Mouse (Mus musculus) hindbrain, embryonic 15.5 days (tissue): ENCODE measurements around the gene Hmgcs1. TPM values are rescaled to one million over a fixed set of nuclear protein-coding genes. Genes with fewer than 3 reads are reported as not detected.

Source experiments
- ATAC-seq: fragments of 200-750 bp; cut with Nextera tagmentation; 2 replicates; pipeline ENCODE4 v1.8.0; 2017; ENCODE audit warnings: low read depth, moderate number of reproducible peaks, moderate TSS enrichment; ENCODE audit not compliant: low FRiP score
- H3K27ac ChIP-seq: fragments of 300-500 bp; sonication (generic); replicated peaks from 2 replicates; pipeline ENCODE4 v1.5.1; 2015; ENCODE audit warnings: mild to moderate bottlenecking, inconsistent platforms
- H3K27me3 ChIP-seq: fragments of 300-500 bp; sonication (generic); 2 replicates; pipeline ENCODE4 v1.6.1; 2015; ENCODE audit warnings: control low read depth, inconsistent platforms
- H3K36me3 ChIP-seq: fragments of 300-500 bp; sonication (generic); 2 replicates; pipeline ENCODE4 v1.6.1; 2015; ENCODE audit warnings: control low read depth, inconsistent platforms
- H3K4me1 ChIP-seq: fragments of 300-500 bp; sonication (generic); replicated peaks from 2 replicates; pipeline ENCODE4 v1.6.1; 2015; ENCODE audit warnings: control low read depth, inconsistent platforms
- H3K4me2 ChIP-seq: fragments of 300-500 bp; sonication (generic); 2 replicates; pipeline ENCODE4 v1.6.1; 2015; ENCODE audit warnings: moderate library complexity, mild to moderate bottlenecking, inconsistent platforms
- H3K4me3 ChIP-seq: fragments of 300-500 bp; sonication (generic); 2 replicates; pipeline ENCODE4 v1.5.1; 2015; ENCODE audit warnings: mild to moderate bottlenecking, inconsistent platforms
- H3K9ac ChIP-seq: fragments of 300-500 bp; sonication (generic); 2 replicates; pipeline ENCODE4 v1.6.1; 2015; ENCODE audit warnings: inconsistent platforms
- H3K9me3 ChIP-seq: fragments of 300-500 bp; sonication (generic); 2 replicates; pipeline ENCODE4 v1.6.1; 2016; ENCODE audit warnings: control low read depth, inconsistent platforms
- WGBS: fragments of 180-500 bp; shearing (Covaris S2); methylation state at CpG from one replicate; pipeline ENCODE4 v1.1.7; 2015; 5-methylcytosine and 5-hydroxymethylcytosine counted together
- polyA plus RNA-seq: library from polyadenylated mRNA; unstranded; fragments of >200 nt; fragmentation: Nextera tagmentation; extraction: Ambion mirVana; gene quantifications from 2 replicates; pipeline ENCODE4 v1.2.1, GENCODE M21; 2015

The Hmgcs1 gene
- polyA plus RNA-seq, 1 experiment from 2014 or later, result 514 TPM

DNA sequence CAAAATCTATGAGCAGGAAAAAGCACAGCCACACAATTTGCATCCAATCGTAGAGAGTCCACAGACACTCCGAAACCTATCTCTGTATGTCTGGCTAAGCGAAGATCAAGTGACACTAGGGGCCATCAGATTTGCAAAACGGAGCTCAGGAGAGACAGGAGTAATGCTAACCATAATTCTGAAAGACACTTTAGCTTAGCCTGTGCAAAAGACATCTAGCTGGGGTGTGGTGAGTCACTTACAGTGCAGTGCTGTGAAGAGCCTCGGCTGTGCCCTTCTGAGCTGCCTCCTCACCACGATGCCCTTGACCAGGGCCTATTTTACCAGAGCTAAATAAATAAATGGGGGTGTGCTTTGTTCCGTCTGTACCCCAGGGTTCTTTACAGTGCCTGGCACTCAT is 39.2 kb downstream of the Hmgcs1 start:
- no peaks in the 10 kb centered on the region for H3K9me3 ChIP-seq
- H3K27ac ChIP-seq, result no peak overlapping the region
- H3K4me2 ChIP-seq, result no peak overlapping the region
- no peaks in the 10 kb centered on the region for H3K36me3 ChIP-seq
- no peak overlapping the region for H3K9ac ChIP-seq
- no peaks in the 10 kb centered on the region for H3K27me3 ChIP-seq
- no peak for ATAC-seq
- H3K4me3 ChIP-seq, result no peak overlapping the region
- no peaks in the 10 kb centered on the region for H3K4me1 ChIP-seq
- WGBS, result 94% methylated on average over 7 of the region's 7 CpGs

DNA sequence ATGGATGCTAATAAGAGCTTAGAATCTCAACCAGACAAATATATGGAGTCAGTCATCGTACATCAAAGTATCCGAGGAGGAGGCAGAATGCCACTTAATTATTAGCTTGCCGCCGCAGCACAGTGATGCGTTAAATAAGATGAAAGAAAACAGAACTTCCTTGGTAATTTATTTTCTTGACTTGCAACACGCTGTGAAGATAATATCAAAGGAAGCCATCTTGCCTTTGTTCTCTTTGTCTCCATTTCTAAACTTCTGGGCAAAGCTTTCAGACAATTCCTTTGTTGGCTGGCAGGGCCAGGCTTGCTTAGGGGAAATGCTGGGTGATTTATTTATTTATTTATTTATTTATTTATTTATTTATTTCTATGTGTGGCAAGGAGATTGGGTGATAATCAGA is 41.3 kb downstream of the Hmgcs1 start:
- ATAC-seq, result no peak
- peak overlapping the region; percentile 57 for H3K27ac ChIP-seq
- H3K36me3 ChIP-seq, result no peaks in the 10 kb centered on the region
- WGBS, result 19% methylated on average over 6 of the region's 6 CpGs
- H3K27me3 ChIP-seq, result no peaks in the 10 kb centered on the region
- H3K9ac ChIP-seq, result no peak overlapping the region
- no peaks in the 10 kb centered on the region for H3K4me1 ChIP-seq
- H3K4me3 ChIP-seq, result no peak overlapping the region
- H3K9me3 ChIP-seq, result no peaks in the 10 kb centered on the region
- no peak overlapping the region for H3K4me2 ChIP-seq

DNA sequence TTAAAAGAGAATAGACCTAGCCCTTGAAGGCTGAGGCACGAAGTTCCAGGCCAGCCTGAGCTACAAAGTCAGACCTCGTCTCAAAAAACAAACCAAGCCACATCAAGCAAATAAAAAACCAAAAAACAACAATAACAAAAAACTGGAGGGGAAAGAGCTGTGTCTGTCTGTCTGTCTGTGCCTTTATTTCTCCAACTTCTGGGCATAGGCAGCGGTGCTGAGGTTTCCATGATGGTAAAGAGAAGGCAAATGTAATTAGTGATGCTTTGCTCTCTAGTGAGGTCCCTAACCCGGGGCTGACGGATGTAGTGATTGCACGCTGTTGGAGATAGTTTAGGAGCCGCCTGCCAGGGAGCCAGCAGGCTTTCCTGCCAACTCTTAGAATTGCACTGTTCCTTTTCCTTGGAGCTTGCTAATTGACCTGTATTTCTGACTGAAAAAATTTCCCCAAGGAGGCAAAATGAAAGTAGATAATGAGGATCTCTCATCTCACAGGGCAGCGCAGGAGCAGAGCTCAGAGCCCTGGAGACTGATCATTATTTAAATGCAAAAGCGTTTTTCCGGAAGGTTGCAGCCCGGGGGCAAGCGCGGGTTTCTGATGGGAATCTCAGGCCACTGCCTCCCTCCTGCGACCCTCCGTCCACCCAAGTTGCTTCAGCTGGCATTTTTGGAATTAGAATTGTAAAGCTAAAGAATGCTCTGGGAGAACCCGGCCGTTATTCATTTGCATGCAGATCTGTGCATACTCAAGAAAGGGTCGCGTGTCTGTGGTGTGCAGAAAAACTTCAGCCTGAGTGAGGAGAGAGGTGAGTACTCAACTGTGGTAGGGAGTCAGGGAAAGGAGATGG is 51.4 kb downstream of the Hmgcs1 start:
- Histone ChIP-seq H3K4me3 (peak overlapping the region; percentile 21), H3K27me3 (no peaks in the 10 kb centered on the region), H3K4me1 (peaks cover 18% of the 10 kb centered on the region), H3K36me3 (no peaks in the 10 kb centered on the region), H3K27ac (peak overlapping the region; percentile 37; the same call in 1 of the 2 replicates), H3K4me2 (peak overlapping the region; percentile 53), H3K9me3 (no peaks in the 10 kb centered on the region), H3K9ac (peak overlapping the region; percentile 6; the same call in 1 of the 2 replicates)
- 2% methylated on average over 19 of the region's 19 CpGs for WGBS
- peak; percentile 68 for ATAC-seq

DNA sequence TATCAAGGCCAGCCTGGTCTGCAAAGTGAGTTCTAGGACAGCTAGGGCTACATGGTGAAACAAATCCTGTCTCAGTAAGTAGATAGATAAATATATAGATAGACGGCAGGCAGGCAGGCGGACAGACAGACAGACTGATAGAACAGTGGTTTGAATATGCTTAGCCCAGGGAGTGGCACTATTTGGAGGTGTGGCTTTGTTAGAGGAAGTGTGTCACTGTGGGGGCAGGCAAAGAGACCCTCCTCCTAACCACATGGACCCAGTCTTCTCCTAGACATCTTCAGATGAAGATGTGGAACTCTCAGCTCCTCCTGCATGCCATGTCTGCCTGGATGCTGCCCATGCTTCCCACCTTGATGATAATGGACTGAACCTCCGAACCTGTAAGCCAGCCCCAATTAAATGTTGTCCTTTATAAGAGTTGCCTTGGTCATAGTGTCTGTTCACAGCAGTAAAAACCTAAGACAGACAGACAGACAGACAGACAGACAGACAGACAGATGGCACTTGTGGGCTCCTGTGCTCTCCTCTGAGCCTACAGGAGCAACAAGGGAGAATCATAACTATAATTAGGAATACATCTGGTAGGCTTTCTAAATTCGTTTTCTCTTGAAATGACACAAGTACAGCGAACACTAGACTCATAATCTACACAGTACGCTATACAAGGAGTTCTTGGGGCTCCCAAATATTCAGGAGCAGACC is 52.7 kb downstream of the Hmgcs1 start:
- no peak for ATAC-seq
- Histone ChIP-seq H3K4me2 (no peak overlapping the region), H3K4me1 (peaks cover 13% of the 10 kb centered on the region), H3K9me3 (no peaks in the 10 kb centered on the region), H3K4me3 (no peak overlapping the region), H3K27ac (no peak overlapping the region), H3K27me3 (no peaks in the 10 kb centered on the region), H3K36me3 (no peaks in the 10 kb centered on the region), H3K9ac (no peak overlapping the region)
- 90% methylated on average over 6 of the region's 6 CpGs for WGBS

DNA sequence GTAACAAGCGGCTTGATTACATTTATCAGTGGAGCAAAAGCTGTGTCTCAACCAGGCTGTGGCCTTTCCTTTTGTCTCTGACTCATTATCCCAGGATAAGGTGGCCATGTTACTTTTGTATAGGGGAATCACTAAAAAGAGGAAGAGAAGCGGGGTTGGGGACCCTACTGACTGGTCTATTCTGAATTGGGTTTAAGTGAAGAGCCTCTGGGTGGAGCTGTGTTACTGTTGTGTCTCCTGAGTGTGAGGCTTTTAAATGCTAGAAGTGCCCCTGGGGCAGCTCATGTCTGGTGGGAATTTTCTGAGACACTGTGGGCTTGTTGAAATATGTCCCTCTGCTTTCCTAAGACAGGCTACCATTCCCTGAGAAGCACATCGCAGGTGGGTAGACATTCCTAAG is 53.3 kb downstream of the Hmgcs1 start:
- H3K4me1 ChIP-seq, result peaks cover 13% of the 10 kb centered on the region

DNA sequence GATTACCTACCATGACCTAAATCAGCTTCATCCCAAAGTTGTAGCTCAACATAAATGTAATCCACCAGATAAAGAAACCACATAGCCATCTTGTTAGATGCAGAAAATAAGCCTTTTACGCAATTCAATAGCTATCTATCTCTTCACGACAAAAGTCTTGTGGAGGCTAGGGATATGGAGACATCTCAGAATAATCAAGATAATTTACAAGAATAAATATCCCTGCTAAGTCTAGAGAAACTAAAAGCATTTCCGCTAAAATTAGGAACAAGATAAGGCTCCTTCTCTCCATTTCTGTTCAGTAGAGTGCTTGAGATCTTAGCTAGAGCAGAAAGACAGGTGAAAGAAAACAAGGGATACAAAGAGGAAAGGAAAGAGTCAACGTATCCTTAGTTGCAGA is 56.8 kb downstream of the Hmgcs1 start:
- no peak for ATAC-seq

More for the DNA sequence above, 53.3 kb downstream of the Hmgcs1 start:
- H3K36me3 ChIP-seq, result no peaks in the 10 kb centered on the region
- no peak for ATAC-seq
- no peak overlapping the region for H3K4me3 ChIP-seq
- no peak overlapping the region for H3K4me2 ChIP-seq
- H3K9me3 ChIP-seq, result no peaks in the 10 kb centered on the region
- H3K9ac ChIP-seq, result no peak overlapping the region
- H3K27me3 ChIP-seq, result no peaks in the 10 kb centered on the region
- no peak overlapping the region for H3K27ac ChIP-seq
- WGBS, result 83% methylated on average over 3 of the region's 3 CpGs

DNA sequence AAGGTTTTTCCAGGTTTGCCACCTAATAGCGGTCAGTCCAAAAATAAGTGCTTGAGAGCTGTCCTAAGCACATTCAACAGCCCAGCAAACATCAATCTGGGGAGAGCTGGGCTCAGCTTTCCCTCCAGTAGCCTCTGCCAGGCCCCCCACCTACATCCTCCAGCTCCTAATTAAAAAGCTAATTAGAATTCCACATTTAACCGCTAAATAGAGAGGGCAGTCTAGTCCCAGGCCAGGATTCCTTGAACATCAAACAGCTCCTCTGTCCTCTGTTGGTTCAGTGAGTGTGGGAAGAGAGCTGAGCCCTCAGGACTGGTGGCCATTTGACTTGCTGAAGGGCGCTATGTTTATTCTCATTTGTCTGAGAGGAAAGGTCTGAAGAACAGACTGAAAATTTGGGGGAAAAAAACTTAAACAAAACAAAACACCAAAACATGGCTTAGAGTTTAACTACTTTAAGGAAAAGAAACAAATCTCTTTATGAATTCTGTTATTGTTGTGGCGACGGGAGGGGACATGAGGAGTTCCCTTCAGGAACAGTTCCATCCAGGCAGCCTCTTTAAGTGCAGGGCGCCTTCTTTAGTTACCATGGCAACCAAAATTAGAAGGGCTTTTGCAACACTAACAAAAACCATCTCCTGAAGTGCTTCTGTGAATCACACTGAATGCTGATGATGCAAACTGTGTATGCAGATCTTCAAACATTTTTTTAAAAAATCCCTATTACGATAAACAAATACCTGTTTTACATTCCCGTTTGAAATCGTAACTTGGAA is 63.9 kb downstream of the Hmgcs1 start:
- H3K27ac ChIP-seq, result peak overlapping the region; percentile 54
- H3K4me1 ChIP-seq, result peaks cover 31% of the 10 kb centered on the region
- peak overlapping the region; percentile 74 for H3K4me3 ChIP-seq
- H3K36me3 ChIP-seq, result no peaks in the 10 kb centered on the region
- no peak overlapping the region for H3K9ac ChIP-seq
- no peaks in the 10 kb centered on the region for H3K9me3 ChIP-seq
- ATAC-seq, result peak; percentile 33; the same call in 1 of the 2 replicates
- no peaks in the 10 kb centered on the region for H3K27me3 ChIP-seq
- peak overlapping the region; percentile 95 for H3K4me2 ChIP-seq
- 40% methylated on average over 9 of the region's 9 CpGs for WGBS

More for the DNA sequence above, 56.8 kb downstream of the Hmgcs1 start:
- WGBS, result 91% methylated on average over 4 of the region's 4 CpGs
- Histone ChIP-seq H3K4me3 (no peak overlapping the region), H3K9me3 (no peaks in the 10 kb centered on the region), H3K4me2 (no peak overlapping the region), H3K9ac (no peak overlapping the region), H3K27ac (no peak overlapping the region), H3K27me3 (no peaks in the 10 kb centered on the region), H3K36me3 (no peaks in the 10 kb centered on the region), H3K4me1 (peaks cover 6% of the 10 kb centered on the region)

DNA sequence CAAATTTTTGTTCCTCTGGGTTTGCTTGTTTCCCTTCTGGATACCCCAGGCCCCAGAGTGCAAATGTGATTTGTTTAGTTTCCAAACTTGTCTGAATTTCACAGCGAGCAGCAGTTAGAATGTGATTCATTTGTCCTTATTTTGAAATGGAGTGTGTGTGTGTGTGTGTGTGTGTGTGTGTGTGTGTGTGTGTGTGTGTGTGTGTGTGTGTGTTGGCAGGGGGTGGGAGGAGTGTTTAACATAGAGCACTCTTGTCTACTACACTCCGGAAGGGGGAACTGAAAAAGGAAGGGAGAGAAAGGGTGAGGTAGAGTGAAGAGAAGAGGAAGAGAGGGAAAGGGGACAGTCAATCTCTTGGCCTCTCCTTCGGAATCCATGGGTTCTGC is 64.4 kb downstream of the Hmgcs1 start:
- peaks cover 31% of the 10 kb centered on the region for H3K4me1 ChIP-seq

DNA sequence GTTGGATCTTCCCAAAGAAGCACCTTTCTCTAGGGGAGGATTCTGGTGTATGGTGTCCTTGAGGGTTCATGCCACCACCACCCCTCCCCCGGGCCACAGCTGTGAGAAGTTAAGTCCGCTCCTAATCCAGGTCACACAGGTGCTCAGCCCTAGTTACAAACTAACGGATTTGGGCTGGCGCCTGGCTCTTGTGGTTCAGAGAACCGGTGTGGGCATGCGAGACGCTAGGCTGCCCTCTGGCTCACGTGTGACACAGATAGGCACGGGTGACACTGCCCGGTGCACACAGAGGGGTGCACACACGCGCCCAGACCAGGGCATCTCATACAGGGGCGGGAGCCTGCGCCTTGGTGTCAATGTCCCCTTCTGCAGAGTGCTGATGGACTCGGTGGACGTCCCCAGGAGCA is 65.0 kb downstream of the Hmgcs1 start:
- ATAC-seq, result peak; percentile 67
- peak overlapping the region; percentile 88 for H3K9ac ChIP-seq
- no peaks in the 10 kb centered on the region for H3K9me3 ChIP-seq
- H3K4me3 ChIP-seq, result peak overlapping the region; percentile 74
- peak overlapping the region; percentile 89 for H3K27ac ChIP-seq
- no peaks in the 10 kb centered on the region for H3K36me3 ChIP-seq
- H3K4me2 ChIP-seq, result peak overlapping the region; percentile 95
- H3K27me3 ChIP-seq, result no peaks in the 10 kb centered on the region
- peaks cover 31% of the 10 kb centered on the region for H3K4me1 ChIP-seq
- 2% methylated on average over 16 of the region's 16 CpGs for WGBS

More for the DNA sequence above, 64.4 kb downstream of the Hmgcs1 start:
- H3K4me2 ChIP-seq, result peak overlapping the region; percentile 95
- no peak for ATAC-seq
- H3K4me3 ChIP-seq, result peak overlapping the region; percentile 74
- no peaks in the 10 kb centered on the region for H3K9me3 ChIP-seq
- H3K27ac ChIP-seq, result peak overlapping the region; percentile 89
- WGBS, result 18% methylated on average over 3 of the region's 3 CpGs
- H3K9ac ChIP-seq, result peak overlapping the region; percentile 88; the same call in 1 of the 2 replicates
- H3K27me3 ChIP-seq, result no peaks in the 10 kb centered on the region
- no peaks in the 10 kb centered on the region for H3K36me3 ChIP-seq

DNA sequence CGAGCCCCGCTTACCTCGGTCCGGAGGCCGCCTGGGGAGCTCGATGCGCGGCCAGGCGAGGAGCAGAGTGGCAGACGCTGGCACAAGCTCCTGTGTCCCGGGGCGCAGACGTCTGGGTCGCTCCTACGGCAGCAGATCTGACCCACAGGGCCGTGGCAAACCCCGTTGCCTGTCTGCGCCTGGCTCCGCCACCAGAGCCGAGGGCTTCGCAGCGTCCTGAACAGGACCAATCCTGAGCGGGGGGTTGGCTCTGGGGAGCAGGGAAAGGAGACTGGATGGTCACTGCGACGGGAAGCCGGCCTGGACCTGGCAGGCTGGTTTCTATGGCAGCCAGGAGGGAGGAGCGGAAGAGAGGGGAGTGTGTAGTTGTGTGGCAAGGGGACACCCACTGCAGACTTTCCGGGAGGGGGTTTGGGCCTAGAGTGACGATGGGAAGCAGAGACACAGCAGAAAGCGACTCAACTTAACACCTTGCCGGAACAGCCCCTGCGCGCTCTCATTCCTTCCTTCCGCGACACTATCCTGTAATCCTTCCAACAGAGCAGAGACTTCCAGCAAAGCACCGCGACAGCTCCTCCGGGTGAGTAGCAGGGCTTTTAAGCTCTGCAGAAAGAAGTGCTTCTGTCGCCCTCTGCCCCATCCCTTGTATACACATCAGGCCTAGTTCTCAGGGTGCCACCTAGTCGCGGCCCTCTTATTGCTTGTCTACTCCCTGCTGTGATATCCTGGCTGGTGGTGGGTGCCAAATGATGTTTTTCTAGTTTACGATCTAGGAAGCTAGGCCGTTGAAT is 65.7 kb downstream of the Hmgcs1 start, which contains the start of gene Nim1k:
TSS of gene Nim1k (minus strand) at position 202 of the 791 bp plus-strand sequence.
- Histone ChIP-seq H3K9ac (peak within 1 kb of the TSS; percentile 88), H3K36me3 (0 out of 2 replicates have a peak, but pooled peaks cover 4% of the 10 kb centered on the region), H3K27me3 (no peaks in the 10 kb centered on the region), H3K9me3 (no peaks in the 10 kb centered on the region), H3K4me1 (peaks cover 31% of the 10 kb centered on the region), H3K4me3 (peak within 1 kb of the TSS; percentile 74), H3K4me2 (peak within 1 kb of the TSS; percentile 95), H3K27ac (peak within 1 kb of the TSS; percentile 89)
- ATAC-seq, result peak; percentile 94
- WGBS, result under 1% methylated on average over 43 of the region's 43 CpGs

DNA sequence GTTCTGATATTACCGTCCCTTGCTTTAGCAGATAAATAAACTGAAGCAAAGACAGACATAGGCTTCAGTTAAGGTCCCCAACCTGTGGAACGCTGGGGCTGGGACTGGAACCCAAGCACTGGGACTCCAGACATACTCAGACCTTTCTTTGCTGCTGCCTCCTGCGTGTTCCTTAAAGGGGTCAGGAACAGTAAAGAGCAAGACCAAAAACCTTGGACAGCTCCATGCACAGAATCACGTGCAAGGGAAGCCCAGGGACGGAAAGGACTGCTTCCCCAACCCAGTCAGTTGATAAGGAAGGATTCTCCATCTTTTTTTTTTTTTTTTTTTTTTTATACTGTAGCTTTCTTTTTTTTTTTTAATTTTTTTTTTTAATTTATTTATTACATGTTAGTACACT is 66.7 kb downstream of the Hmgcs1 start:
- no peaks in the 10 kb centered on the region for H3K9me3 ChIP-seq
- 43% methylated on average over 5 of the region's 5 CpGs for WGBS
- H3K27me3 ChIP-seq, result no peaks in the 10 kb centered on the region
- H3K27ac ChIP-seq, result 0 out of 2 replicates have a peak overlapping the region, but pooled peaks have one; percentile 89
- ATAC-seq, result no peak
- 0 out of 2 replicates have a peak, but pooled peaks cover 5% of the 10 kb centered on the region for H3K36me3 ChIP-seq
- no peak overlapping the region for H3K9ac ChIP-seq
- peaks cover 31% of the 10 kb centered on the region for H3K4me1 ChIP-seq
- H3K4me3 ChIP-seq, result peak overlapping the region; percentile 74; the same call in 1 of the 2 replicates
- peak overlapping the region; percentile 95 for H3K4me2 ChIP-seq
